Mouse (Mus musculus) liver, adult 2 months (tissue): Measurements from ENCODE around the gene Reep3. TPM values are rescaled to one million over a fixed set of nuclear protein-coding genes. Genes with fewer than 3 reads are reported as not detected.
A peak's percentile ranks its signal among the peaks of the same experiment; 100 is the strongest.

Experiments
- DNase-seq: peaks from one replicate; pipeline ENCODE4 v3.0.0-alpha.2; 2011; ENCODE audit warnings: low read depth, low spot score; ENCODE audit errors: extremely low read depth
- H3K27ac ChIP-seq: fragments of 200-500 bp; replicated peaks from 2 replicates; pipeline ENCODE4 v1.5.1; 2012; ENCODE audit warnings: low read depth, mild to moderate bottlenecking, control low read depth, inconsistent platforms, low read length; ENCODE audit not compliant: insufficient read depth
- H3K27me3 ChIP-seq: fragments of 200-500 bp; 2 replicates; pipeline ENCODE4 v1.6.1; 2012; ENCODE audit warnings: mild to moderate bottlenecking, moderate library complexity, low read length, inconsistent platforms; ENCODE audit not compliant: control insufficient read depth, insufficient read depth
- H3K36me3 ChIP-seq: fragments of 200-500 bp; 2 replicates; pipeline ENCODE4 v1.6.1; 2012; ENCODE audit warnings: low read length, inconsistent platforms; ENCODE audit not compliant: control insufficient read depth, insufficient read depth
- H3K4me1 ChIP-seq: fragments of 200-500 bp; 2 replicates; pipeline ENCODE4 v1.6.1; 2011; ENCODE audit warnings: low read length; ENCODE audit not compliant: control insufficient read depth, insufficient read depth
- H3K4me3 ChIP-seq: fragments of 200-500 bp; 2 replicates; pipeline ENCODE4 v1.5.1; 2011; ENCODE audit warnings: low read depth, mild to moderate bottlenecking, control low read depth, low read length, moderate library complexity; ENCODE audit not compliant: insufficient read depth
- H3K79me2 ChIP-seq: fragments of 200-500 bp; 2 replicates; pipeline ENCODE4 v1.6.1; 2012; ENCODE audit warnings: inconsistent platforms, mild to moderate bottlenecking, low read length, moderate library complexity; ENCODE audit not compliant: control insufficient read depth, insufficient read depth
- H3K9ac ChIP-seq: fragments of 200-500 bp; 2 replicates; pipeline ENCODE4 v1.6.1; 2012; ENCODE audit warnings: low read depth, mild to moderate bottlenecking, control low read depth, inconsistent platforms, low read length
- CTCF ChIP-seq: fragments of 200-500 bp; IDR thresholded peaks from 2 replicates; pipeline ENCODE4 v1.5.1; 2011; ENCODE audit warnings: low read depth, low read length, control low read depth
- POLR2A ChIP-seq: fragments of 200-500 bp; IDR thresholded peaks from 2 replicates; pipeline ENCODE4 v1.6.1; 2011; ENCODE audit warnings: low read length, control low read depth; ENCODE audit not compliant: insufficient read depth; ENCODE audit errors: extremely low read depth
- WGBS: fragments of 180-500 bp; shearing (Covaris S2); methylation state at CpG from one replicate; pipeline ENCODE4 v1.1.7; 2018; 5-methylcytosine and 5-hydroxymethylcytosine counted together
- polyA plus RNA-seq: library from polyadenylated mRNA; depleted of rRNA; stranded (reverse); fragments of >200 nt; gene quantifications from 2 replicates; pipeline ENCODE4 v1.2.3, GENCODE M21; 2012
- total RNA-seq: library from RNA; depleted of rRNA; stranded (reverse); fragments of >200 nt; gene quantifications from 2 replicates; pipeline ENCODE4 v1.2.3, GENCODE M21; 2014

Gene Reep3
- total and polyA plus RNA-seq, 2 experiments: 21.6 to 36.1 TPM

DNA sequence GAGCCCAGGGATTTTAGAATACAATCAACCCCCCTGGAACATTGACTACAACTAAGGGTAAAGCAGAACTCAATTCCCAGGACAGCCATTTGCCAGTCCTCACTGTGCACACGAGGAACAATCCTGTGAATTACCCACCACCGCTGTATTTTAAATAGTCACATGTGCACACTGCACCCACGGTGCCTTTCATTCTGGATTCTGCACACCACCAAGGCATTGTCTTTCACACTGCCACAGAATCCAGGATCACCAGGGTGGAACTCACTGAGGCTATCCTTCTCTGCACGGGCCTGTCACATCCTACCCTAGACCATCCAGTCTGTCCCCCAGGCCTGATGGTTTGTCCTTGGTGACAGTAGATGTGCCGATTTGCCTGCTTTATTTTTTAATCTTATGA lies 30.8 kb downstream of the Reep3 start:
- no peak overlapping the region; the same call in 1 of the 2 replicates for H3K9ac ChIP-seq
- peak overlapping the region; percentile 62 for H3K27ac ChIP-seq
- no peaks in the 10 kb centered on the region; the same call in 1 of the 2 replicates for H3K36me3 ChIP-seq
- H3K79me2 ChIP-seq: peaks cover 35% of the 10 kb centered on the region; the same call in 1 of the 2 replicates
- DNase-seq: no peak
- WGBS: 74% methylated on average over 5 of the region's 5 CpGs
- no peak for TF ChIP-seq POLR2A
- TF ChIP-seq CTCF: no peak
- H3K4me1 ChIP-seq: peaks cover 19% of the 10 kb centered on the region
- no peak overlapping the region for H3K4me3 ChIP-seq
- no peaks in the 10 kb centered on the region for H3K27me3 ChIP-seq

DNA sequence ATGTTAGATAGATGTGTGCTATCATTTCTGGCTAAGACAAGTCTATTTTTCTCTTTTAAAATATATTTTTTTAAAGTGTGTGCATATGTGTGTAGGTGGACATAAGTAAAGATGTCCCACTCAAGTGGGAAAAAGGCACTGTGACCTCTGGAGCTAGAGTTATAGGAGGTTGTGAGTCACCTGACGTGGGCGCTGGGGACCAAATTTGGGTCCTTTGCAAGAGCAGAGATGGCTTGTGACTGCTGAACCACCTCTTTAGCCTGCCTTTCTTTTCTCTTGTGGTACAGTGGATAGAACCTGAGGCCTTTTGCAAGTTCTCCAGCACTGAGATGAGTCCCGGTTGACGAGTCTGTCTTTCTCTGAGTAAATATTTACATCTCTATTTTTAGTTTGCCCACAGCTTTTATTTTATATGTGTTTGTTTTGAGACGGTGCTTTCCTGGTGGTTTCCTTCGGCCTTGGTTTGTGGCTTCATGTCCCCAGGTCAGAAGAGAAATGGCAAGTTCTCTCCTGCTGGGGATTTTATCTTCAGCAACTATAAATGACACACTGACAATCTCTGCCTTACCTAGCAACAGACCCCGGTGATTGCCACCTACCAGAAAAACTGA lies 31.4 kb downstream of the Reep3 start:
- H3K4me3 ChIP-seq: no peak overlapping the region
- 37% methylated on average over 7 of the region's 7 CpGs for WGBS
- peaks cover 19% of the 10 kb centered on the region for H3K4me1 ChIP-seq
- peaks cover 31% of the 10 kb centered on the region; the same call in 1 of the 2 replicates for H3K79me2 ChIP-seq
- H3K27ac ChIP-seq: peak overlapping the region; percentile 75
- H3K27me3 ChIP-seq: no peaks in the 10 kb centered on the region
- no peak overlapping the region; the same call in 1 of the 2 replicates for H3K9ac ChIP-seq
- no peak for TF ChIP-seq CTCF
- TF ChIP-seq POLR2A: no peak
- DNase-seq: peak; percentile 64
- no peaks in the 10 kb centered on the region; the same call in 1 of the 2 replicates for H3K36me3 ChIP-seq

DNA sequence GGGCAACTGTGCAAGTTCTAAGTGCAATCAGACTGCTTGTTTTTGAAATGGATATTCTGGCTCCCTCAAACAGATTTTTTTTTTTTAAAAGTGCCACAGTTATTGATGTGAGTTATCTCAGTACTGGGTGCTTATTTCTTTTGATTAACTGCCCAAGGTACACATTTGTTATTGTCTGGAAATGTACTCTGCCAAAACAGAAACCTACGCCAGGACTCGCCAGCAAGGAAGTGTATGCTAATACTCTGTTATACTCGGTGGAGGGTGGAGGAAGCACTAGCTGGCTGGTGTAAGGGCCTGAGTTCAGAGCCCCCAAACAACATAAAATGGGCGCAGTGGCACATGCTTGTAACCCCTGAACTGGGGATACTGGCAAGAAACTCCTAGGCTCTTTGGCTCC lies 34.9 kb downstream of the Reep3 start:
- Histone ChIP-seq H3K4me1 (peaks cover 33% of the 10 kb centered on the region), H3K9ac (0 out of 2 replicates have a peak overlapping the region, but pooled peaks have one; percentile 4), H3K27ac (peak overlapping the region; percentile 71), H3K36me3 (no peaks in the 10 kb centered on the region; the same call in 1 of the 2 replicates), H3K27me3 (no peaks in the 10 kb centered on the region), H3K4me3 (no peak overlapping the region), H3K79me2 (peaks cover 21% of the 10 kb centered on the region; the same call in 1 of the 2 replicates)
- peak; percentile 74 for DNase-seq
- TF ChIP-seq POLR2A (no peak), CTCF (no peak)
- WGBS: 25% methylated on average over 4 of the region's 4 CpGs

DNA sequence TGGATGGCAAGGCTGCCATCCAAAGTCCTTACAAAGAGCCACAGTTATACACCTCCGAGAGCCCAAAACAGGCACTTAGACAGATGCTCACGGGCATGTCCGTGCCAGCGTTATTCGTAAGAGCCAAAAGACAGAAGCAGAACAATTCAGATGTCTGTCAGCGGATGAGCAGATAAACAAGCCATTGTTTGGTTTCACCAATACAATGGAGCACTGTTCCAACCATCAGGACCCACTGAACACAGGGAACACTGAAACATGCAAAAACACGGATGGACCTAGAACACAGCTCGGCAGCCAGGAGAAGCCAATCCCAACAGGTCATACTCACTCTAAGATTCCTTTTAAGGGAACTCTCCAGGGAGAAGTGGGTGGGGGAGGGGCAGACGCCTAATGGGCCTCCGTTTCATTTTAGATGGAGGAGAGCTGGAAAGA lies 35.4 kb downstream of the Reep3 start:
- Histone ChIP-seq H3K79me2 (peaks cover 19% of the 10 kb centered on the region; the same call in 1 of the 2 replicates), H3K27me3 (no peaks in the 10 kb centered on the region), H3K9ac (no peak overlapping the region), H3K4me3 (no peak overlapping the region), H3K36me3 (no peaks in the 10 kb centered on the region; the same call in 1 of the 2 replicates), H3K4me1 (peaks cover 35% of the 10 kb centered on the region), H3K27ac (peak overlapping the region; percentile 31)
- no peak for TF ChIP-seq CTCF
- no peak for TF ChIP-seq POLR2A
- 80% methylated on average over 10 of the region's 10 CpGs for WGBS
- DNase-seq: no peak

DNA sequence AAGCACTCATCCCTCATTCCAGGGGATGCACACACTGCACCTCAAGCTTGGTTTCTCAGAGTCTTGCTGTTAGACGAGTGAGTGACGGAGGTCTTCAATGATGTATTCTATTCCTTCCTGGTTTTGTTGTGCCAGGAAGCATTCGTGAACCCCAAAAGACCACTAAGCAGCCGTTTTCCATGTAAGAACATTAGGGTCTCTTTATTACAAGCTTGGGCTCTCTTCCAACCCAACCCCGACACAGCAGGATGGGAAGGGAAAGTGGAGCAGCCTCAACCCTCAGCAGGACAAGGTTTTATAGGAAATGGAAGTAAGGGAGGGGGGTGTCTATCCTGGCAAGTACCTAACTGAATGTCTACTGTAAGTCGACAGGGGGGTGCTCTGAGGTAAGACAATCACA lies 38.0 kb downstream of the Reep3 start:
- no peaks in the 10 kb centered on the region; the same call in 1 of the 2 replicates for H3K36me3 ChIP-seq
- no peak overlapping the region for H3K4me3 ChIP-seq
- 81% methylated on average over 6 of the region's 6 CpGs for WGBS
- no peak overlapping the region for H3K9ac ChIP-seq
- peaks cover 34% of the 10 kb centered on the region for H3K4me1 ChIP-seq
- TF ChIP-seq CTCF: no peak
- no peak for TF ChIP-seq POLR2A
- H3K27me3 ChIP-seq: no peaks in the 10 kb centered on the region
- peaks cover 9% of the 10 kb centered on the region; the same call in 1 of the 2 replicates for H3K79me2 ChIP-seq
- peak overlapping the region; percentile 68; the same call in 1 of the 2 replicates for H3K27ac ChIP-seq
- no peak for DNase-seq

DNA sequence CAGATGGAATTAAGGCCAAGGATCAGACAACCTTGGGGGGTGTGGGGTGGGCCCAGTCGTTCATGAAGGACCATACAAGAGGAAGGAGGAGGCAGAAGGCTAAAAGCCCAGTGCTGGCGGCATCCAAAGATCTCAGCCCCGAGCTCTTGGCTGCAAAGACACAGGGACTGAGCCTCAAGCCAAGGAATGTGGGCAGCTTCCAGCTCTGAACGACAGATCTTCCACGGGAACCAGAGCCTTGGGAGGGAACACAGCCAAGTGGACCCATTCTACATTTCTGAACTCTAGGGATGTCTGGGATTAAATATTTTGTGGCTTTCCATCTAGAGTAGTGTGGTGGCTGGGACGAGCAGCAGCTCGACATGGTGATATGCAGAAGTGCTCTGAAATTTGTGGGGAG lies 38.4 kb downstream of the Reep3 start:
- H3K4me1 ChIP-seq: peaks cover 37% of the 10 kb centered on the region

More for the DNA sequence above, 38.4 kb downstream of the Reep3 start:
- Histone ChIP-seq H3K36me3 (no peaks in the 10 kb centered on the region; the same call in 1 of the 2 replicates), H3K79me2 (peaks cover 13% of the 10 kb centered on the region; the same call in 1 of the 2 replicates), H3K27ac (peak overlapping the region; percentile 68), H3K4me3 (no peak overlapping the region), H3K9ac (no peak overlapping the region), H3K27me3 (no peaks in the 10 kb centered on the region)
- no peak for TF ChIP-seq POLR2A
- peak; percentile 74 for DNase-seq
- 39% methylated on average over 7 of the region's 7 CpGs for WGBS
